Mouse (Mus musculus): Measurements from ENCODE around the gene Extl2. TPM values are rescaled to one million over a fixed set of nuclear protein-coding genes. Genes with fewer than 3 reads are reported as not detected.
A peak's percentile ranks its signal among the peaks of the same experiment; 100 is the strongest.

Gene Extl2
- total RNA-seq (2021) = 10 to 100 TPM; 14.1 to 14.5 TPM

GRCm38 (mm10) chr3:116006978-116007940, at the start of gene Extl2, which contains the start of gene Slc30a7:
Gene Extl2 (plus strand): TSS chr3:116007462.
Gene Slc30a7 (minus strand): TSS chr3:116007406.
- peak; percentile 82 to 86 for DNase-seq
- intact Hi-C loops (cut with DNase I) = loop anchor here (2.0 to 5.0 kb wide), 2 partner anchors 14 to 655 kb away; partner anchors contain the start of gene Mfsd14a

GRCm38 (mm10) chr3:115961311-115962027, 45.8 kb upstream of the Extl2 start:
- DNase-seq = no peak
- intact Hi-C loops (cut with DNase I) = no loop called here

- intact Hi-C loops (cut with DNase I) = no loop called here
Measured at GRCm38 (mm10) chr3:115962028-115962415, 45.2 kb upstream of the Extl2 start.

GRCm38 (mm10) chr3:115963597-115963996, 43.7 kb upstream of the Extl2 start:
- intact Hi-C loops (cut with DNase I) = no loop called here
- no peak for DNase-seq

More at GRCm38 (mm10) chr3:115962028-115962415, 45.2 kb upstream of the Extl2 start:
- no peak for DNase-seq

DNA sequence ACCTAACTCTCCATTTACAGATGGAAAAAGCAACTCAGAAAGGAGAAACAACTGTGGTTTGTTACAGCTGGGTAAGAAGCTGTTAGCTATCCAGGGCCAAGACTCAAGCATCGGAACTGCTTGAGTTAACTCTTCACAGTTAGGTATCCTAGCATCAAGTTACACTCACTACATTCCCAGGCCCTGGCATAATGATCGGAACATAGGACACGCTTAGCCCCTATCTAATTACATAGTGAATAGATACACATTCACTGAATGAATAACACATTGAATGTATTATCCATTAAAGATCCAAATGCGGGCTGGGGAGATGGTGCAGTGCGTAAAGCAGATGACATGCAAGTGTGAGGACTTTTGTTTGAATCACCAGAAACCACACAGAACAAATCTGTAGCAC, 43.2 kb upstream of the Extl2 start:
- DNase-seq = no peak
- intact Hi-C loops (cut with DNase I) = no loop called here

DNA sequence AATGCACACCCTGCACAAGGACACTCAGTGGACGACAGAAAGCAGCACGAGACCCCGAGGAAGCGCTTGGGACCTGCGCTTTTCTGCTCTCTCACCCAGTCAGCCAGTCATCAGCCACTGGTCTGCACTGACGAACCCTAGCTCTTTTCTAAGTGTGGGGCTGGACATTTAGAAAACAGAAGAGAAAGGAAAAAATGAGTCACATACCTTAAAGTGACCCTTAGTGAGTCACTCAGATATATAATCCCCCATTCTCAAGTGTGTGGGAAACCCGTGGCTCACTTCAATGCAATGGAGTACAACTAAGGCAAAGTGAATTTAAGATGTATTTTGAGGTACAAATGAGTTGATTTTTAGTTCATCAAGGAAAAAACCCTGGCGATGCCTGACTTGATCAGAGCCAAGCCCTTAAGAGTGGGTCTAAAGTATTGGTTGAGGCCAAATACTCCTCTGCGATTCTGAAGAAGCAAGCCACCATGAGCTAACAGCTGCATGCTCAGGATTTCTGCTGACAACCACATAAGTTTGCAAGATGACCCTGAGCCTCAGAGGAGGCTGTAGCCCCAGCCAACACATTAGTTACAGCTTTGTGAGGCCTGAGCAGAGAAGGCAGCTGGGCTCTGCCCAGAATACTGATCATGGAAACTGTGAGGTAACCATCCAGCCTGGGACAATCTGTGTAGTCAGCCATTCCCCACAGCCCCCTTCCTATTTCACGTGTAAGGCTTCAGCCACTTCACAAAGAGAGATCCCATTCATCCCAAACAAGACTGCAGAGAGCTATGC, 38.3 kb upstream of the Extl2 start:
- intact Hi-C loops (cut with DNase I) = no loop called here
- DNase-seq = no peak

- intact Hi-C loops (cut with DNase I) = no loop called here
- no peak for DNase-seq
Measured at GRCm38 (mm10) chr3:115971045-115971785, 36.0 kb upstream of the Extl2 start.

DNA sequence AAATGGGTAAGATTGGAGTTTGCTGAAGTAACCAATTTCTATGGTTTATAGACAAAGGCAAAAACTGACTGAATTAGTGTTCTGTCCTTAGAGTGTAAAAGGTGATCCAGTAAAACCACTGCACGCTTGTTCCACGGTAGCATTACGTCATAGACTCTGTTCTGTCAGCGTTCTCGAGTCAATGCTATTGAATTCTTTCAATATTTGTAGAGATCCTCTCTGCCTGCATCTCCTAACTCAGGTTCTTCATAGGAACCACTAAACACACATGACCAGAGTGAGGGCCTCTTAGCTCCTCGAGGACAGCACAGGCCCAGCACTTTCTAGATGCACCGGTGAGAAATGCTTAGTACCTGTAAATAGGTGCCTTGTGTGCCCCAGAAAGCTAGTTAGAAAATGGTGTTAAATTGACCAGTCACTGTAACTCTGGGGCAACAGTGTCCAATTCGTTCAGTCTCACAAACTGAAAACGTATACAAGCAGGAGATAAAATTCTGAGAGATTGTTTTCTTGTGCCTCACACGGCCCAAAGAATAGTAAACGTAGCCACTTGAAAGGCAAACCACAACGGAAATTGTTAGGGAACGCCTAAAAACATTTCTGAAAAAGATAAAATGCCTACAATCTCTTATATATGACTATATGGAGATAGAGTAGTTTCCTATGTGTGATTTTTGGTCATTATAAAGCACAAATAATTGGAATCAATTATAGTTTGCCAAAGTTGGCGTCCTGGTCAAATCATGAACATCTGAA, 35.2 kb upstream of the Extl2 start:
- intact Hi-C loops (cut with DNase I) = no loop called here
- DNase-seq = no peak

DNA sequence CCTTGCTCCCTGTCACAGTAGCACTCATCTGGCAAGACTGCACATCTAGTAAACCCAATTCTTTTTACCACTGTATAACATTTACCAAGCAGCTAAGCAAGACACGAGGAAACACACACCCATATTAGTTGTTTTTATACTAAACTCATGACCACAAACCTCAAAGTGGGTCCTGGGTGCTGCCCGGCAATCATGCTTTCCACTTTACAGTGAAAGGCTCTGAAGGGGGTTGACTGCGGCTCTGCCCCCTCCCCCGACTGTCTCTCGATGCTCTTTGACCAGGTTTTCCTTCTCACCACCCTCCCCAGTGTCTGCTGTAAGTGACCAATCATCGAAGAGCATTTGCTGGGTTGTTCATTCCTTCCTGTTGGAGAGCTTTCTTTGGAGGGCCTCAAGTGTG, 33.0 kb upstream of the Extl2 start:
- intact Hi-C loops (cut with DNase I) = no loop called here
- no peak for DNase-seq

DNA sequence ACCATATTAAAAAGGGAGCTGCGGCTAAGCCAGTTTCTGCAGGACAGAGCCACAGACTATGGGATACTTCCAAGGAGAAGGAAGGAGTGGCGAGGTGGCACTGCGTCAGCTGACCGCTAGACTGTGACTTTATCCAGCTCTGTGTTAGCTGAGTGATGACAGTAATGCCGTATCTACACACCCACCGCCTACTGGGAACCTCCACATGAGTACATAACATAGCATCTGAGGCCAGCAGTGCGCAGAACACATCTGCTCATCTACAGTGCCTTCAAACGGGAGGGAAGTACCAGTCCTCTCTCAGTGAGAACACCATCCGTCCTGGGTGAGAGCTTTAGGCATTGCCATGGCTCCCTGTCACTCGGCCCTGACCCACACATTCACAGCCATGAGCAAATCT, 32.3 kb upstream of the Extl2 start:
- intact Hi-C loops (cut with DNase I) = no loop called here
- DNase-seq = no peak

DNA sequence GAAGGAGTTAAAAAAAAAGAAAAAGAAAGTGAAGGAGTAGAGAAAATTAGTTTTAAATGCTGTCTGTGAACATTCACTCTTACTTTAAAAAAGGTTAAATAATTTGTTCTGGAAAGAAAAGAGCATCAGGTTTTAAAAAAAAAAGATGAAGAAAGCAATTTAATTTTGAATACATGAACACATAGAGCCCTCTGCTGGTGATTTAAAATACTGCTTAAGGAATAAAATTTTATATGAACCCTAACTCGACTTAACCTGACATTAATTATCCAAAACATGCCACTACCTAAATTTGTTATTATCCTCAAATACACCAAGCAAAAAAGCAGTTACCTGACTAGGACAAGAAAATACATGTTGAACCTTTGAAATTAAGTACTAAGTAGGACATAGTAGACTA, 28.3 kb upstream of the Extl2 start:
- DNase-seq = no peak
- intact Hi-C loops (cut with DNase I) = loop anchor here (1.0 to 2.0 kb wide), 4 partner anchors 42 to 382 kb away; no protein-coding TSS in a partner anchor

GRCm38 (mm10) chr3:115983217-115983616, 24.0 kb upstream of the Extl2 start:
- intact Hi-C loops (cut with DNase I) = no loop called here

GRCm38 (mm10) chr3:115984653-115985052, 22.6 kb upstream of the Extl2 start:
- intact Hi-C loops (cut with DNase I) = no loop called here
- no peak for DNase-seq

More at GRCm38 (mm10) chr3:115983217-115983616, 24.0 kb upstream of the Extl2 start:
- DNase-seq = no peak

DNA sequence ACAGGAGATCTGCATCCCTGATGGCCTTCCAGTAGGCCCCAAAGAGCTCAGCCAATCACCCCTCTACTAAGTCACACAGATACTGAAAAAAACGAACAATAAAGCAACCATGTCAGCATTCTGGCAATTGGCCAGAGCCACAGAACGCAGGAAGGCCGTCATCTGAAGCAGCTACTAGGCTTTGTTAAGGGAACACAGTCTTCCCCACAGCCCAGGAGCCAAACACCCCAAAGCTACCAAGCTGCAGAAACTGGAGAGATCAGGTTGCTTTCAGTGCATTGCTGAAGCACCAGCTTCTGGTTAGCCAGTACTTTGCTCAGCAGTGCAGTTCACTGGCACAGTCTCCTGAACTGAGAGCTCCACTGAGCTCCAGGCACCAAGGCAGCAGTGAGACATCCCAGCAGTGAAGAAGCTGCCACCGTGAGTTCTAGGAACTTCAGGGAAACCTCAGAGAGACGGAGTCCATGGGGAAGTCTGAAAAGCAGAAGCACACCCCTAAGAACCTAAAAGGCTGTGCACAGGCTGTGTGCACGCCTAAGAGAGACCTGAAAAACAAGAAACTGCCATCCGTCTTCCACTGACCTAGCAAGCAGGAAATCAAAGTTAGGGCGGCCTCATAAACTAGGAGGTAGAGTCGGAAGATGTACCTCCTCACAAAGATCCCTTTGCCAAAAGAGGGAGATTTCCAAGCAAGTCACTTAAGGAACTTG, 21.9 kb upstream of the Extl2 start:
- peak in 1 of 2 experiments; percentile 14 for DNase-seq

DNA sequence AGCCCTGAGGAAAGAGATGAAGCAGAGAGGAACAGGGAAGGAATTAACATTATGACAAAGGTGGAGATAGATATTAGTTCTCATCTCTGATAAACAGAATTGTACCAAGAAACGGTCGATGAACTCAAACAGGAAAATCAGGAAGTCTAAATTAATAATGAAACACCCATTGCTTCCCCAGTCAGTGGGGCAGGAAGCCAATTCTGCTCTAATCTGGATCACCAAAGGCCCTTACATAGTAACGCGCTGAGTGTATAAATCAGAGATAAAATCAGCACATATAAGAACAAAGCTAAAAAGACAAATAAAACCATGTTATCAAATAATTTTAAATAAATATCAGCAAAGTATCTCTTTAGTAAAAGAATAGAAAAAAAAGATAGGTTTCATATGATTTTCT, 15.2 kb upstream of the Extl2 start:
- DNase-seq = no peak
- intact Hi-C loops (cut with DNase I) = loop anchor here (2.0 kb wide), 1 partner anchor 15 kb away; the partner anchor contains the start of genes Extl2 and Slc30a7

More for the DNA sequence above, 21.9 kb upstream of the Extl2 start:
- intact Hi-C loops (cut with DNase I) = no loop called here

DNA sequence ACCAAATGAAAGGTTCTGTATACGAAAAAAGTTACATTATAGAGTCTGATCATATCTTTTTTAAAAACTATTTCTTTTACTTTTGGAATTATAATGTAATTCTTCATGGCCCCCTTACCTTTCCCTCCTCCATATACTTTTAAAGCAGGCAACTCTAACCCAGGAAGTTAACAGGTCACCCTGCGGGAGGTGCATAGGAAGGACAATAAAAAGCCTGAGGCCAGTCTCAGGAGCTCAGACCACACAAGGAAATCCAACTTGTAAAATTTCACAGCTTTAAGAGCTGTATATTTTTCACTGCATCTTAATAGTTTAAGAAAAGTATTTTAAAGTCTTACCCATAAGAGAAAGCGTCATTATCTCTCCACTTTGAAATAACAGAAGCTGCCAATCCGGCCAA, 14.7 kb upstream of the Extl2 start:
- intact Hi-C loops (cut with DNase I) = loop anchor here (2.0 kb wide), 1 partner anchor 14 kb away; the partner anchor contains the start of genes Extl2 and Slc30a7
- no peak for DNase-seq

DNA sequence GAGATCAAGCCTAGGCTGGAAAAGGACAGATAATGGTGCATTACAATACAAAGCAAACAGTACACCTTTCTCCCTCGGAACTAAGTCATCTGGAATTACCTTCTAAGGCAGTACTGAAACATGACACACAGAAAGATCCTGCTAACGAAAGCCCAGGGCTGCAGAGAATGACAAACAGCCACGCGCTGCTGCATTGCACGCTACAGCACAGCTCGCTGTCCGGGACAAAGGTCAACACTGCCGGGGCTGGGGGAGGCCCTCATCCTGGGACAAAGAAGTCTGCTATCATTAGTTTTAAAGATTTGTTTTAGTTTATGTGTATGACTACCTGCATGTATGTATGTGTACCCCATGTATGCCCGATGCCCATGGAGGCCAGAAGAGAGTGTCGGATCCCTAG, 14.2 kb upstream of the Extl2 start:
- intact Hi-C loops (cut with DNase I) = loop anchor here (2.0 kb wide), 1 partner anchor 14 kb away; the partner anchor contains the start of genes Extl2 and Slc30a7
- DNase-seq = no peak

DNA sequence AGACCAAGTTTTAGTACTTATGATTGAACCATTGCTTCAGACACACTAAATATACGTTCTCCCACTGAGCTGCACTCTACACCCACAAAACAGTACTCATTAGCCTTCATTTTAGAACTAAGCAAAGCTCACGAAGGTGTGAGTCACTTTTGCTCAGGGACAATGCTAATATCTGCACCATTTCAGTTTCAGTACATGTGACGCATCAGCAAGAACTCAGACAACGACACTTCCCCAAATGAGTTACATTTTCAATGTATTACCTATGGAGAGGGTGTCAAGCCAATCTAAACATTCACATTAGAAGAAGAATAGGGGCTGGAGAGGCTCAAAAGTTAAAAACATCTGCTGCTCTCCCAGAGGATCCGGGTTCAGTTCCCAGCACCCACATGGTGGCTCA, 10.3 kb upstream of the Extl2 start:
- intact Hi-C loops (cut with DNase I) = no loop called here
- no peak for DNase-seq
